Mouse (Mus musculus) kidney, postnatal 0 days (tissue): ENCODE data around the gene Bcor. TPM values are rescaled to one million over a fixed set of nuclear protein-coding genes. Genes with fewer than 3 reads are reported as not detected.

Source experiments
- ATAC-seq: fragments of 200-750 bp; cut with Nextera tagmentation; replicated peaks from 2 replicates; pipeline ENCODE4 v1.8.0; 2017; ENCODE audit warnings: low read depth, moderate number of reproducible peaks, moderate TSS enrichment, moderate library complexity; ENCODE audit not compliant: low FRiP score
- DNase-seq: peaks from one replicate; pipeline ENCODE4 v3.0.0-alpha.2; 2016; ENCODE audit warnings: low spot score
- H3K27ac ChIP-seq: fragments of 300-500 bp; sonication (generic); 2 replicates; pipeline ENCODE4 v1.5.1; 2014; ENCODE audit warnings: mild to moderate bottlenecking
- H3K27me3 ChIP-seq: fragments of 300-500 bp; sonication (generic); 2 replicates; pipeline ENCODE4 v1.6.1; 2014; ENCODE audit warnings: low read length, mixed read lengths; ENCODE audit not compliant: insufficient read depth
- H3K36me3 ChIP-seq: fragments of 300-500 bp; sonication (generic); 2 replicates; pipeline ENCODE4 v1.6.1; 2014; ENCODE audit warnings: low read length, mixed read lengths; ENCODE audit not compliant: insufficient read depth
- H3K4me1 ChIP-seq: fragments of 300-500 bp; sonication (generic); replicated peaks from 2 replicates; pipeline ENCODE4 v1.6.1; 2014; ENCODE audit warnings: antibody characterized with exemption, low read length, mixed read lengths; ENCODE audit not compliant: insufficient read depth
- H3K4me2 ChIP-seq: fragments of 300-500 bp; sonication (generic); 2 replicates; pipeline ENCODE4 v1.6.1; 2014; ENCODE audit warnings: mild to moderate bottlenecking, low read length, moderate library complexity, mixed read lengths
- H3K4me3 ChIP-seq: fragments of 300-500 bp; sonication (generic); replicated peaks from 2 replicates; pipeline ENCODE4 v1.5.1; 2014; ENCODE audit warnings: low read depth, low read length
- H3K9ac ChIP-seq: fragments of 300-500 bp; sonication (generic); 2 replicates; pipeline ENCODE4 v1.6.1; 2014; ENCODE audit warnings: low read depth, low read length
- H3K9me3 ChIP-seq: fragments of 300-500 bp; sonication (generic); replicated peaks from 2 replicates; pipeline ENCODE4 v1.6.1; 2016; ENCODE audit warnings: low read length, inconsistent platforms, mixed read lengths
- CTCF ChIP-seq: IDR thresholded peaks from 2 replicates; pipeline ENCODE4 v1.5.1; 2016; ENCODE audit warnings: antibody characterized with exemption, low read depth, mild to moderate bottlenecking, moderate library complexity
- WGBS: fragments of 180-500 bp; shearing (Covaris S2); extraction: QIAGEN DNeasy Blood & Tissue Kit; methylation state at CpG from one replicate; pipeline ENCODE4 v1.1.7; 2014; 5-methylcytosine and 5-hydroxymethylcytosine counted together
- polyA plus RNA-seq: library from polyadenylated mRNA; unstranded; fragments of >200 nt; fragmentation: Nextera tagmentation; extraction: Ambion mirVana; gene quantifications from 2 replicates; pipeline ENCODE4 v1.2.1, GENCODE M21; 2015

Gene Bcor
- polyA plus RNA-seq, 1 experiment from 2014 or later = 12.8 TPM

DNA sequence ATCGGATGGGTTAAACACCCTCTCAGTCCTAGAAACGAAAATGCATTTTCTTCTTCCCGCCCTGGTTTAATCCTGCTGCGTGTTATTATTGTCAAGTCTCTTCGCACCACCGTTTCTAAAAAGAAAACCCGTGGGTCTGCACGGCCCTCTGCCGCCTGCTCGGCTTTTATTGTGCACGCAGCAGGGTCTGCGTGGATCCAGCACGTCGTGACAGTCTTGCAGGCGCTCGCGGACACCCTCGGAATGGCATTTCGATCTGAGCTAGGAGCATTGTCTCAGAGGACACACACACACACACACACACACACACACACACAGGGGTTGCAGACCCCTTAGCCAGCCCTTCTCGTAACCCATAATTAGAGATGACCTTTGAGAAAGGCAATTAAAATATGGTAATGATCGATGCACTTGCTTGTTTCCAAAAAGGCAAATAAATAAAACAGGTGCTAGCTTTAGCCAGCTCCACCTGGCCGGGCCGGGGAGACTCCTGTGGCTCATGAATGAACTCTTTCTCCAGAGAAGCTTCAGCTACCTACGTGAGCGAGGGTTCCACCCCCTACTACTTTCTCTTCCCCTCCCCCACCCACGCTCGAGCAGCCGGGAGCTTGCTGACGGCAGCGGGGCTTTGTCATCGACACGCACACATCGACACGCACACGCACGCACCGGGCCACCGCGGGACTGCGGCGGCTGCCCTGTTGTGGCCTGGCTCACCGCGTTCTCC lies 8.7 kb downstream of the Bcor start:
- H3K4me1 ChIP-seq = no peaks in the 10 kb centered on the region
- H3K4me3 ChIP-seq = peak overlapping the region; percentile 14; the same call in 1 of the 2 replicates
- 0 out of 2 replicates have a peak overlapping the region, but pooled peaks have one; percentile 14 for H3K9ac ChIP-seq
- DNase-seq = no peak
- H3K36me3 ChIP-seq = no peaks in the 10 kb centered on the region
- no peak for TF ChIP-seq CTCF
- H3K27me3 ChIP-seq = no peaks in the 10 kb centered on the region
- 9% methylated on average over 43 of the region's 43 CpGs for WGBS
- peak overlapping the region; percentile 49 for H3K4me2 ChIP-seq
- H3K27ac ChIP-seq = no peak overlapping the region
- no peak for ATAC-seq
- no peaks in the 10 kb centered on the region for H3K9me3 ChIP-seq

DNA sequence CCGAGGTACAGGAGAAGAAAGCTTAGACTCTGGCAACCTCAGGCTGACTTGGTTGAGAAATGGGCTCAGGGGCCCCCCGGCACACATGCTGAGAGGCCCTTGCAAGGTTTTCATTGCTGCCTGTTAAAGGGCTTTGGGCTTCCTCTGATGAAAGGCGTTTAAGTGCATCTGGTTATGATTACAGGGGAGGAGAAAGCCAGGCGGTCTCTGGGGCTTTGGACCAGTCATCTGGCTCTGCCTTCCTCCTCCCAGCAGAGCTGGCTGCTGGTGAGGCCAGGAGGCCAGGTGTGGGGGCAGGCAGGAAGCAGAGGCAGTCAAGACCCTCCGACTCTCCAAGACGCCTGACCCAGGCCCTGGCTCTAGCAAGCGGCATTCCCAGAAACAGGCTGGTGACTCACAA lies 9.7 kb downstream of the Bcor start:
- no peak overlapping the region for H3K9ac ChIP-seq
- no peak overlapping the region for H3K4me3 ChIP-seq
- no peak for ATAC-seq
- H3K4me2 ChIP-seq = no peak overlapping the region
- H3K36me3 ChIP-seq = no peaks in the 10 kb centered on the region
- WGBS = 27% methylated on average over 7 of the region's 7 CpGs
- TF ChIP-seq CTCF = no peak
- H3K27me3 ChIP-seq = no peaks in the 10 kb centered on the region
- no peaks in the 10 kb centered on the region for H3K4me1 ChIP-seq
- H3K27ac ChIP-seq = no peak overlapping the region
- H3K9me3 ChIP-seq = no peaks in the 10 kb centered on the region
- no peak for DNase-seq

DNA sequence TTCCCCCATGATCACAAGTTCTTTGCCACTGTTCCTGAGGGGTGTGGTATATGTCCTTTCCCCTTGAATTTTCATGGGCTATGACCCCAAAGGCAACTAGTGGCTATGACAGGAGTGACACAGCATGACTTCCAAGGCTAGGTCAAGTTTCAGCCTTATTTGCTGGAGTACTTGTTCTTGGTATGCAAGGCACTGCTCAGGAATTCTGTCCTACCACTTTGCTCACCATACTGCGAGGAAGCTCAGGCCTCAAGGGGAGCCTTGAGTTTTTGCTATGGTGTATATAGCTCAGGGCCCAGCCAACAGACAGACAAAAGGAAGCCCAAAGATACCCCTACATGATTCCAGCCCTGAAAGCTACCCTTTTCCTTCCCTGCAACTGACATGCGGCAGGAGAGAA lies 13.9 kb downstream of the Bcor start:
- Histone ChIP-seq H3K9ac (no peak overlapping the region), H3K4me2 (no peak overlapping the region), H3K27me3 (no peaks in the 10 kb centered on the region), H3K4me1 (no peaks in the 10 kb centered on the region), H3K36me3 (no peaks in the 10 kb centered on the region), H3K4me3 (no peak overlapping the region), H3K9me3 (no peaks in the 10 kb centered on the region), H3K27ac (no peak overlapping the region)
- DNase-seq (no peak), ATAC-seq (no peak)
- 73% methylated on average over 2 of the region's 2 CpGs for WGBS
- TF ChIP-seq CTCF = no peak

DNA sequence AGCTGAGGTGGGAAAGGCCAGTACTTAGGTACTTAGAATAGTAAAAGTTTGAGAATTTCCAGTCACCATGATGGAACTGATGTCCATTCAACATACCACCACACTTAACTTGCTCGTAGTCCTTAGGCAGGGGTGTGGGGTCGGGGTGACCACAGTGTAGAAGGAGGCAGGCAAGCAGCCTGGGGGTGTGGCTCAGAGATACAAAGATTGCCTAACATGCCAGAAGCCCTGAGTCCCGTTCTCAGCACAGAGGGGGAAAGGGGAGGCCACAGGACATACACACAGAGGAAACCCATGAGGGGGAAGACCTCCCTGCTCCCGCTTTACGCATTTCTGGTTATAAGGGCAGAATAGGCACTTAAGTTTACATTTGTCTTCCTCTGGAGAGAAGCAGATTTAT lies 17.3 kb downstream of the Bcor start:
- Histone ChIP-seq H3K9me3 (no peaks in the 10 kb centered on the region), H3K27me3 (no peaks in the 10 kb centered on the region), H3K4me2 (no peak overlapping the region), H3K36me3 (no peaks in the 10 kb centered on the region), H3K4me1 (peaks cover 6% of the 10 kb centered on the region; the same call in 1 of the 2 replicates), H3K27ac (no peak overlapping the region), H3K9ac (no peak overlapping the region), H3K4me3 (no peak overlapping the region)
- no peak for TF ChIP-seq CTCF
- DNase-seq = no peak
- ATAC-seq = no peak
- 67% methylated on average over 5 of the region's 5 CpGs for WGBS

DNA sequence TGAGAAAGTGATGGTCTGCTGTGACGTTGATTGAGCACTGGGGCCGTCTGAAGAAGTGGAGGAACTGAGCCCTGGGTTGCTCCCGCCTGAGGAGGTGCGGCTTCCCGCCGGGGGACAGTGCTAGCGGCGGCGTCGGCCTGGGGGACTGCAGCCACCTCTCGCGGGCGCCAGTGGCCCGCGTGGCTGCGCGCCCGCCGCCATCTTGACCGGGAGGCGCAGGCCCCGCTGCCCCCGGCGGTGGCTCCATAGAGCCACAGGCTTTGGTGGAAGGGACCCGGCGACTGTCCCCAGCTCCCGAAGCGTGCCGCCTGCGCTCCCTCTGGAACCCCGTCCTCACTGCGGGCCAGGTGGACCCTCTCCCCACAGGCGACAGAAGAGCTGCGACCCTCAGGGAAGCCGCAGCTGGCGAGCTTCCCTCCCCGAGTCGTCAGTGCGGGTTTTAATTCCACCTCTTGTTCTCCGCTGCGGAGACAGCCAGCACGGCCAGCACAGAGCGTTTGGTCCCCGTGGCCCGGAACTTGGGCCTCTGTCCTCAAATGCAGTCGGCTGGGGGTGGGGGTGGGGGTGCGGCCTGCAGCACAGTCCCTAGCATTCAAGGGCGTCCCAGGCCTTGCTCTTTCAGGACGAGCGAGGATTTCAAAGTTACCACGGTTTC lies 19.9 kb downstream of the Bcor start:
- Histone ChIP-seq H3K4me1 (peaks cover 6% of the 10 kb centered on the region; the same call in 1 of the 2 replicates), H3K36me3 (no peaks in the 10 kb centered on the region), H3K9me3 (no peaks in the 10 kb centered on the region), H3K9ac (peak overlapping the region; percentile 52), H3K4me2 (peak overlapping the region; percentile 55), H3K4me3 (peak overlapping the region; percentile 14), H3K27me3 (no peaks in the 10 kb centered on the region), H3K27ac (no peak overlapping the region)
- WGBS = 7% methylated on average over 50 of the region's 51 CpGs
- DNase-seq = no peak
- ATAC-seq = peak; percentile 19; the same call in 1 of the 2 replicates
- no peak for TF ChIP-seq CTCF

DNA sequence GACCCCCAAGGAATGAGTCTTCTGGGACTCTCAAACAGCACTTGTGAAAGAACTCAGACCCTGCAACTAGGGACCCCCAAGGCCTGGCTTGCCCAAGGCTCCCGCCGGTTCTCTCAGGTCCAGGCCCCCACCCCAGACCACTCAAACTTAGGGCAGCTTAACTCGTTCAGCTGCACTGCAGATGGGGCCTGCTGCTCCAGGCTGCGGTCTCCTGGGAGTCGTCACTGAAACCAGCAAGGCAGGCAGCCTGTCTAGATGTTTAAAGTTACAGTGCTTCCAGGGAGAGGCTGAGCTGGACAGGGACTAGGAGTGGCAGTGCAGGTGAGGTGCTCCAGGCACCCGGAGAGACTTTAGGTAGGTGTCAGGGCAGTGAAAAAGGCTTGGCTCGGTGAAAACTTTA lies 21.9 kb downstream of the Bcor start:
- no peaks in the 10 kb centered on the region for H3K36me3 ChIP-seq
- DNase-seq (no peak), ATAC-seq (no peak)
- TF ChIP-seq CTCF = no peak
- H3K27ac ChIP-seq = no peak overlapping the region
- no peaks in the 10 kb centered on the region for H3K27me3 ChIP-seq
- H3K9me3 ChIP-seq = no peaks in the 10 kb centered on the region
- H3K4me3 ChIP-seq = no peak overlapping the region
- WGBS = 28% methylated on average over 7 of the region's 7 CpGs
- no peak overlapping the region for H3K4me2 ChIP-seq
- peaks cover 6% of the 10 kb centered on the region; the same call in 1 of the 2 replicates for H3K4me1 ChIP-seq
- no peak overlapping the region for H3K9ac ChIP-seq
